8 mouse cellular contexts compared by ENCODE assay signal in genomic region chr10:85046585-85046984, GRCm38 (mm10). TPM values are rescaled to one million over a fixed set of nuclear protein-coding genes. Genes with fewer than 3 reads are reported as not detected.
DNase-seq lines count a peak whose midpoint lies in the region; ATAC-seq and TF ChIP-seq lines count a peak whose summit lies in the region.

No protein-coding gene starts in this region.

- H3K27me3 ChIP-seq in liver, adult 2 months (ENCODE audit: control insufficient read depth, insufficient read depth, low read length), result no peaks in the 10 kb centered on the region
- H3K27me3 ChIP-seq in liver, embryonic 12.5 days (replicated peaks), result no peaks in the 10 kb centered on the region
- H3K27me3 ChIP-seq in splenic B cell, adult 2 months (ENCODE audit: control insufficient read depth, insufficient read depth, low read length, poor library complexity, severe bottlenecking), result no peaks in the 10 kb centered on the region

- H3K4me3 ChIP-seq in liver, adult 2 months (ENCODE audit: insufficient read depth, low read depth, low read length), result no peak overlapping the region
- H3K4me3 ChIP-seq in liver, embryonic 12.5 days, result no peak overlapping the region

- no peak overlapping the region for H3K27ac ChIP-seq in liver, adult 2 months (replicated peaks; ENCODE audit: insufficient read depth, low read depth, low read length)
- H3K27ac ChIP-seq in liver, embryonic 12.5 days, result no peak overlapping the region

- no peak overlapping the region for H3K4me2 ChIP-seq in liver, embryonic 12.5 days

- H3K9ac ChIP-seq in liver, adult 2 months (ENCODE audit: low read depth, low read length), result no peak overlapping the region
- no peak overlapping the region for H3K9ac ChIP-seq in liver, embryonic 12.5 days

- peak; percentile 67 for TF ChIP-seq CTCF in liver, adult 2 months (IDR thresholded peaks at IDR 0.05; ENCODE audit: low read depth, low read length)

- H3K9me3 ChIP-seq in liver, embryonic 12.5 days (replicated peaks), result no peaks in the 10 kb centered on the region; the same call in 1 of the 2 replicates

- WGBS in liver, adult 2 months, result 28% methylated on average over 5 of the region's 5 CpGs
- 25% methylated on average over 5 of the region's 5 CpGs for WGBS in liver, embryonic 12.5 days (ENCODE audit: insufficient replicate concordance)

- no peaks in the 10 kb centered on the region for H3K36me3 ChIP-seq in liver, adult 2 months (ENCODE audit: control insufficient read depth, insufficient read depth, low read length)
- H3K36me3 ChIP-seq in liver, embryonic 12.5 days, result no peaks in the 10 kb centered on the region
- no peaks in the 10 kb centered on the region for H3K36me3 ChIP-seq in splenic B cell, adult 2 months (ENCODE audit: control insufficient read depth, insufficient read depth, low read length, poor library complexity, severe bottlenecking)

- no peak for ATAC-seq in cerebellum, adult (ENCODE audit: insufficient number of reproducible peaks, low FRiP score, low TSS enrichment)
- ATAC-seq in liver, embryonic 12.5 days, result no peak

- peak; percentile 18 for DNase-seq in cerebellum, adult 8-10 months
- peak; percentile 48 for DNase-seq in liver, adult 2 months (ENCODE audit: extremely low read depth, low read depth, low spot score)
- peak; percentile 42 for DNase-seq in adipocyte (ENCODE audit: low spot score)
- peak; percentile 43 for DNase-seq in heart, postnatal 4 days
- peak; percentile 63 for DNase-seq in splenic B cell, adult 2 months (ENCODE audit: low read depth, low spot score)
- no peak for DNase-seq in spleen, postnatal 36 days (ENCODE audit: low spot score in 2 of 2)

- H3K79me2 ChIP-seq in liver, adult 2 months (ENCODE audit: control insufficient read depth, insufficient read depth, low read length), result no peaks in the 10 kb centered on the region

- TF ChIP-seq POLR2A in liver, adult 2 months (IDR thresholded peaks at IDR 0.05; ENCODE audit: extremely low read depth, insufficient read depth, low read length), result no peak

- no peaks in the 10 kb centered on the region for H3K4me1 ChIP-seq in liver, adult 2 months (ENCODE audit: control insufficient read depth, insufficient read depth, low read length)
- H3K4me1 ChIP-seq in liver, embryonic 12.5 days, result peaks cover 9% of the 10 kb centered on the region; the same call in 1 of the 2 replicates

RNA-seq across cellular contexts. Expression of gene Fhl4, which starts 55.7 kb away (rescaled TPM):
- 0.13 and 0.18 TPM in 2 replicates for total RNA-seq in liver, adult 2 months (2014; rRNA removed)
- polyA plus RNA-seq in liver, adult 2 months (2012; rRNA removed), result 0.02 TPM in 1 of 2 replicates, not detected in the other
- 0.38 and 0.67 TPM in 2 replicates for polyA plus RNA-seq in liver, embryonic 12.5 days (2016; fragmentation: Nextera tagmentation; extraction: Ambion mirVana)
- 1 to 10 TPM in 1 of 2 experiments, under 1 TPM in 1; 0.79 to 1.1 TPM for total RNA-seq in heart, postnatal 4 days (2021)

RNA-seq across cellular contexts. Expression of gene Tmem263, which starts 55.8 kb away (rescaled TPM):
- total RNA-seq in liver, adult 2 months (2014; rRNA removed), result 5.5 and 5.7 TPM in 2 replicates
- polyA plus RNA-seq in liver, adult 2 months (2012; rRNA removed), result 2.3 and 3.3 TPM in 2 replicates
- 24.7 and 25.0 TPM in 2 replicates for polyA plus RNA-seq in liver, embryonic 12.5 days (2016; fragmentation: Nextera tagmentation; extraction: Ambion mirVana)
- total RNA-seq in heart, postnatal 4 days (2021), result 10 to 100 TPM; 33.1 to 33.4 TPM

Comparison
In these comparisons a context has a peak if more than half of its experiments do, and no peak if none do; other contexts are left out.
1. DNase-seq: peak in cerebellum, adult 8-10 months (single experiment), liver, adult 2 months (single experiment), adipocyte (single experiment), heart, postnatal 4 days (single experiment) and splenic B cell, adult 2 months (single experiment); none in spleen, postnatal 36 days (0 of 2).